Mouse (Mus musculus): ENCODE data around the gene Zfp74.

GRCm38 (mm10) chr7:29970686-29971085 lies 16.8 kb upstream of the Zfp74 start:
- no peak for TF ChIP-seq HCFC1 (IDR thresholded peaks at IDR 0.05; ENCODE audit: borderline replicate concordance, insufficient read depth, low read length)
- TF ChIP-seq ZC3H11A (IDR thresholded peaks at IDR 0.05; ENCODE audit: borderline replicate concordance, low read depth, low read length) = no peak
- no peak for TF ChIP-seq MAFK (IDR thresholded peaks at IDR 0.05; ENCODE audit: insufficient read depth, low read depth, low read length)
- no peak for TF ChIP-seq CHD2 (IDR thresholded peaks at IDR 0.05; ENCODE audit: low read depth, low read length)
- TF ChIP-seq ZNF384 (IDR thresholded peaks at IDR 0.05; ENCODE audit: low read depth, low read length) = no peak

Measured in ES-E14 (cell line).